Mouse (Mus musculus): Measurements from ENCODE around the gene Pon2.
"Not testable (repeated sequence)": the region's sequence is repeated elsewhere in the genome, so short reads cannot be mapped to it uniquely, and the experiment has no call there.

Pon2 gene

DNA sequence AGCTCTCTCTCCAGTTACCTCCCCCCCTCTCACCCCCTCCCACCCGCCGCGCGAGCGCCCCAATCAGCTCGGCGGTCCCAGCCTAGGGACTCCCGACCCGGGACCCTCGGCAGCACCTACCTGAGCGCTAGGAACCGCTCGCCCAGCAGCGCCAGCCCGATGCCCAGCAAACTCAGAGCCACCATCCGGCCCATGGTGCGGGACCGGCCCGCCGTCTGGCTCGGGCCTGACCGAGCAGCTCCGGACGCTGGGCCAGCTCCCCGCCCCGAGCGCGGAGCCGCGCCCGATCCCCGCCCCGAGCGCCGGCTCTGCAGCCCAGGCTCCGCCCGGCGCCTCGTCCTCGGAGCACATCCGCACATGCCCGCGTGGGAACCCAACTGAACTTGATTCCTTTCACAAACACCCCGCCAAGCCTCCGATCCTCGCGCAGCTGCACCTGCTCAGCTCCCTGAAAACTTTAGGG, at the start of gene Pon2:
TSS of gene Pon2 (minus strand) at position 364 of the 463 bp plus-strand sequence.
- DNase-seq = peak; percentile 90

DNA sequence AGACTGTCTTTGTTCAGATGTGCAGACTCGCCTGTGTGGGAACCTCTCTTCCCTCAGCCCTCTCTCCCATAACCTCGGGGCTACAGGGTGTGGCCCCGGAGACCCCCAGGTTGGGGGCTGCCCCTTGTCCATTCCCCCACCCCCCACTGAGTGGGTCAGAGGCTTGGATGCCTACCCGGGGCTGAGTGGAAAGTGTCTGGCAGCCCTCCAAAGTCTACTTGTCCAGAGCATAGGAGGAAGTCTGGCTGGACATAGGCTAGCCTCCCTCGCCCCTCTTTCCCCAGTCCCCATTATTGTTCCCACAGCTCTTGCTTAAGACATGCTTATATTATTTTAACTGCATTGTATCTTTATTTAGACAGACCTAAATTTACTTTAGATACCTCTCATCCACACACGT, 46.0 kb upstream of the Pon2 start:
- DNase-seq = peak; percentile 6

DNA sequence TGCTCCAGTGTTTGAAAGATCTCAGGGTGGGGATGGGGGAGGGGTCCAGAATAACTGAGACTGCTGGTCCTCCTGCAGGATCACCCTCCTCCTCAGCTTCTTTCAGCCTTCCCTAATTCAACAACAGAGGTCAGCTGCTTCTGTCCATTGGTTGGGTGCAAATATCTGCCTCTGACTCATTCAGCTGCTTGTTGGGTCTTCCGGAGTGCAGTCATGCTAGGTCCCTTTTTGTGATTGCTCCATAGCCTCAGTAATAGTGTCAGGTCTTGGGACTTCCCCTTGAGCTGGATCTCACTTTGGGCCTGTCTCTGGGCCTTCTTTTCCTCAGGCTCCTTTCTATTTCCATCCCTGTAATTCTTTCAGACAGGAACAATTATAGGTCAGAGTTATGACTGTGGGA, 41.0 kb upstream of the Pon2 start:
- DNase-seq = not testable (repeated sequence)

DNA sequence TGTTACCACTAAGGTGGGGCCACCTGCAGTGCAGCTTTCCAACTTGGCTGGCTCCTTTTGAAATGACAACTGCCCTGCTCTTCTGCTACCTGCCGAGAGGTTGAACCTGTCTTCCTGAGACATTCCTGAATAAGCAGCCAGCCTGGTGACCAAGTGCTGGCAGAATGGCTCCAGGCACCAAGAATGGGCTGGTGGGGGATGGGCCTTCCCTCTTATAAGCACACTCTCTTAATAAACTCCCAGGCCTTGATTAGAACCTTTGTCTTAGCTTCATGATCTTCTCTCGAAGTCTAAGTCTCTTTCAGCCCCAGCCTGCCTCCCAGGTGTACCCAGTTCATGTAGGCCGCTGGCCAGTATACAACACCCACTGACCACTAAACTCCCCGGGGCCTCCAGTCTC, 40.5 kb upstream of the Pon2 start:
- not testable (repeated sequence) for DNase-seq

DNA sequence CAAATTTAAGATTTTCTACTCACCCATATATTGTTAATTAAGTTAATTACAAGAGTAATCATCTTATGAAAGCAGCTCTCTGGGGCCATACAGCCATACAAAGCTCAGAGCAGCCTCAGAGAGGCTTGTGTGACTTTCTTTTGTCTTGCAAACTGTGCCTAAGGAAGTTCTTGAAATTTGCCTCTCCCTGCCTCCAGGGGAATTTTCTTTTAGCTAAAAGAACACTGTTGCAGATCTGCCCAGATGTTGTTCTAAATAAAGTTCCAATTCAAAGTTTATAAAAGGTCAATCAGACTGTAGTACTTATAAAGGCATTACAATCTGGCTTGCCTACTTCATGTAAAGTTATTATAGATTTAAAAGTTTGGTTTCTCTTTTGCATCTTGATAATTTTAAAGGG, 37.8 kb upstream of the Pon2 start:
- DNase-seq = not testable (repeated sequence)

DNA sequence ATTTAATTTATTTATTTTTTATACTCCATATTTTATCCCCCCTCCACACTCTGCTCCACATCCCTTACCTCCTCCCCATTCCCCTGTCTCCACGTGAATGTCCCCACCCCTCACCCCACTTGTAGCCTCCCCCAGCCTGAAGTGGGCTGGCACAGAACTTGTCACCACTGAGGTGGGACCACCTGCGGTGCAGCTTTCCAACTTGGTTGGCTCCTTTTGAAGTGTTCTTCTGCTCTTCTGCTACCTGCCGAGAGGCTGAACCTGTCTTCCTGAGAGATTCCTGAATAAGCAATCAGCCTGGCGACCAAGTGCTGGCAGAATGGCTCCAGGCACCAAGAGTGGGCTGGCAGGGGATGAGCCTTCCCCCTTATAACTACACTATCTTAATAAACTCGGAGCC, 35.8 kb upstream of the Pon2 start:
- no peak for DNase-seq

DNA sequence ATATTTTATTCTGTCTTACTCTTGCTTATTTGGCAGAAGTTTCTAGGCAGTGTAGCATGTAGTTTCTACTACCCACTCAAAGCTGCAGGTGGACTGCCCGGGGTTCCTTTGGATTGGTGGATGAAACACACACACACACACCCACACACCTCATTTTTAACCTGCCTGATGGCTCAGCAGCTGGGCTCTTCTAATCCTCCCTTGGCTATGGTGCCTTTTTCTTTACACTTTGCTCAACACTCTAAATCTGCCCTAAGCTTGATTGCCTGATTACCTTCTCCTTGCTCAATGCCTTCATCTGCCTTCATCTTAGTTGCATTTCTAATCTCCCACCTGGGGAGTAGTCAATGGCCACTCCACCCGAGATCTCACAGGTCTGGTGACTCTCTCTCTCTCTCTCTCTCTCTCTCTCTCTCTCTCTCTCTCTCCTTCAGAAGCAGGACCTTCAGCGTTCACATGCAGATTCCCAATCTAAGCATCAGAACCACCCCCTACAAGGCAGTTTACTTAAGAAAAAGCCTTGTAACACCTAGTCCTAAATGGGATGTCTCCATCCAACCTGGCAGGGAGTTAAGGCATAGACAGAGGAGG, 34.4 kb upstream of the Pon2 start:
- no peak for DNase-seq

DNA sequence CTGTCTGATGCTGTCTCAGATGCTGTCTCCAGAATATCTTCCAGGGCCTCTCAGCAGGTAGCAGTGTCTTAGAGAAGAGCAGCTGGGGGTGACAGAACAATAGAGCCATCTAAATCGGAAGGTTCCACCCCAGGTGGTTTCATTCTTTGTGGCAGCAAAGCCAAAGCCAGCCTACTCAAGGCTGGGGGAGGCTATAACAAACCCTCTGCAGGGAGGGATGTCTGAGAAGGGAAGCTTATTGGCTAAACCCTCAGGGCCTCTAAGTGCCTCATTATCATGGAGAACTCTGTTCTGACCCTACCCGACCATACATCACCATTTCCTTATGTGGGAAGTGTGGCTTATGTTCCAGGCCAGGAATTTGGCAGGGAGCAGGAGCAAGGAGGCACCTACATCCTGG, 26.9 kb upstream of the Pon2 start:
- no peak for DNase-seq

DNA sequence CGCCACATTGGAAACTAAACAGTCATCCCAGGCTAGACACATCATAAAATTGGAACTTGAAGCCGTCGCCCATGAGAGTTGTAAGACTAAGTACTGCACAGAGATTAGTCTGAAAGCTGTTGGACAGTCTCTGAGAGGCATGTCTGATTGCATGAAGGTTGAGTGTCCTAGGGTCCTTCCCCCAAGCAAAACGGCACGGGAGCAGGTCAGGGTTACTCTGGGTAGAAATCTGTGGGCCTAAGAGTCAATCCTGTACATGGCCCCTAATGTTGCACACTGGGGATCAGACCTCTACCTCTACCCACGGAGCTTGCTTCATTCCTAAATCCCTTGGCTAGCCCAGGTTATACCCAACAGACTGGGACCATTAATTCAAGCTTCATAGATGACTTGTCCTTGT, 25.8 kb upstream of the Pon2 start:
- not testable (repeated sequence) for DNase-seq

DNA sequence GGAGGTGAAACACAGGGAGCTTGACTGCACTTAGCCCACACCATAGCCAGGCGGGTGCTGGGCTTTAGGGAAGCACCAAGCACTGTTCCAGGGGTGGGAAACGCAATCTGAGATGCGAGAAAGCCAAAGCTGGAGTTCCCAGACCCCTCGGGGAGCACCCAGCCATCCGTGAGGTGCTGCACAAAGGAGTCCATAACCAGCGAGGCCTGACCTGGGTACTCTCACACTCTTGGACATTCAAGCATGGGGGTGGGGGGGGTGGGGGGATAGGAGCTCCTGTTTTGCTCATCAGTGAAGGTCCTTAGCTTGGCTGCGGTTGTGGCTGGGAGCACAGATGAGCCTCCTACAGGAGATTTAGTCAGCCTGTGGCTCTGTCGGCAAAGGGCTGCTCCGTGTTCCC, 18.4 kb upstream of the Pon2 start:
- no peak for DNase-seq

DNA sequence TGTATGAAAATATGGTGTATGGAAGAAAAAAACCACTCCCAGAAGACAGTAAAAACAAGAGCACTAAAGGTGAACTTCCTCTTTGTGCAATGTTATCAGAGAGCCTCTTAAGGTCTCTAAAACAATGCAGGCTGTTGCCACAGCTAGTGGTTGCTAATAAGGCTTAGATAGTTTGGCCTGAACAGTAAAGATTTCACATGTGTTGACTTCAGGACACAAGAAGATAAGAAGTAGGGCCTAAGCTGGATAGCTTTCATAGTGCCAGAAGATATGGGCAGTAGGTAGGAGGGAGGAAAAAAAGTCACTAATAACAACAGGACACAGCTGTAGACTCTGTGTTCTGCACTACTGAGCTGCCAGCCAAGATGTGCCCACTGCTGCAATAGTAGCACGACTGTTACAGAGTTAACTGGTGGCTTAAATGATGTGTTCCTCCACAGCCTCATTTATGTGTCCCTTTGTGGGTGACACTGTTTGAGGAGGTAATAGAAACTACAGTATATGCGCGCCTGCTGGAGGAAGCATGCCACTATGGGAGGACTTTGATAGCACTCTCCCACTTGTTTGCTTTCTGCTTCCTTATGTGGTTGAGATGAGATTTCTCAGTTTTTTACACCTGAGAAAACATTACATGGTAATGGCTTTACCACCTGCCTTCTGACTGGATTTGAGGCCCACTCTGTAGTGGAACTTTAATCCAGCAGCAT, 17.0 kb upstream of the Pon2 start:
- DNase-seq = no peak

DNA sequence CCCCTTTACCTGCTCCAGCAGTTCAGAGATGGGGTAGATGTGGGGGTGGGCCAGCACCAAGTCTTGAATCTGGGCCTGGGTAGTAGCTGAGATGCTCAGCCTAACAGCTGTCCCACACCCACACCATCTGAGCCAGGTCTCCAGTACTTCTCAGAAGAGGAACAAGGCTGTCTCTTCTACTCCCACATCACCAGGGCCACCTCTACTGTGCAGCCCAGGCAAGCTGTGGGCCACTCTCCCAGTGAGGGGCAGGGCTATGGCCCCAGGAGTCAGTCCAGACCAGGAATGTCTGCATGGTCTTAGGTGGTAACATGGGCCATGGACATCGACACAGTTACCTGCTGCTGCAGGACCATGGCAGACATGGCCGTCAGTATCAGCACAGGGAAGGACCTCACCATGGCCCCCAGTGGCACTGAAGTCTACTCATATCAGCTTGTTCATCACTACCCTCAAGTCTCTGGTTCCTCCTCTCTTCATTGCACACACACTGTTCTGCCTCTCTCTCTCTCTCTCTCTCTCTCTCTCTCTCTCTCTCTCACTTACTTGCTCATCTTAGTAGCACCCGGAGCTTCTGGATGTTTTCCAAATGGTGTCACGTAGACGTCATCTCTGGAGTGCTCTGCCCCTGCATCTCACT, 15.8 kb upstream of the Pon2 start:
- DNase-seq = no peak

DNA sequence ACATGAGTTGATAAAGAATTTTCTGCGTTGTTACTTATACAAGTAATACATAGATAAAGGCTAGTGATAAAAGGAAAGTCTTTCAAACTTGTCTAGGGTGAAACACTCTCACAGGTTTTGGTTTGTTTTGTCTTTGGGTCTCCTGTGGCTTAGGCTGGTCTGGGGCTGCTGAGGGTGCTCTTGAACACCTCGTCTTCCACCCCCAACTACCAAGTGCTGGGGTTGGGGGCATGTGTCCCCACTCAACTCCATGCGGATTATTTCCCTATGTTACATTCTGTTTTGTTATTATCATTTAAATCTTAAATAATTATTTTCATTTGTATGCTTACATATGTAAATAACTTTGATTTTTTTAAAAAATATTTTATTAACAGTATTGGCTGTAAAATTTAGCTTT, 12.2 kb upstream of the Pon2 start:
- DNase-seq = no peak

DNA sequence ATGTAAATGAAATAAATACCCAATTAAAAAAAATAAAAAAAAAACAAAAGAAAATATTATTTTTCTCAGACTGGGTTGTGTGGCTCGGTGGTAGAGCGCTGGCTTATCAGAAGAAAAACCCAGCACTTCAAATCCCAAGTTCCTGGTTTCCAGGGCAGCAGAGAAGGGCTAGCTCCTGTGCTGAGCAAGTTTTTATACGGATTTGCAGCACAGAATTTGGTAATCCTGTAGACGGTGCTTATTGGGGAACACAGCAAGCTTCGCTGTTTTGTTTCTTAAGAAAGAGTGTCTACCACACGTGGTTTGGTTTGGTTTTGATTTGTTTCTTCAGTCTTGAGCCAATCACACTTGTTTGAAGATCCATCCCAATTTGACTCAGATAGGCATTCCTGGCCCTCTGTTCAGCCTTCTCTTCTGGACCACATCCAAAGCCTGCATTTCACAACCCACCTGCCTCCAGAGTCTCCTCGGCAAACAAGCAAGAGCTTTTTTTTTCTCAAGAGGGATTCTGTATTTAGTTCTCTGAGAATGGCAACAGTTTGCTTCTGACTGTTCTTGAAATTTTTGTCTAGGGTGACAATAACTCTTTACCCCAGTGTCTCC, 11.4 kb upstream of the Pon2 start:
- DNase-seq = peak; percentile 58

DNA sequence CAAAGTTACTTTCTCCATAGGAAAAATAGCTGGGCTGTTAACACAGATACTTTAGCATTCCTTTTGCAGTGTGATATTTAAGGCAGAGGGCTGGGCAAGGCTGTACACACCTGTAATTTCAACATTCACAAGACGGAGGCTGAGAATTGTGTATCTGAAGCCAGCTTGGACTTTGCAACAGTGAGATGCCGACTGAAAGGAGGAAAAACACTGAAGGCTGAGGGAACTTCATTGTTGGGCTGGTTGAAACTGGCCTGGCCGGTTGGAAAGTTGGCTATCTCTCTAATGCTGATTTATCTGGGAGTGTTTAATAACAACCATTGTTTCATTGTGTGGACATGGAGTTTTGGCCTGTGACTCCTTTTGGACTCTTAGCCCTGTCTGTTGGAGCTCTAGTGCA, 7.7 kb upstream of the Pon2 start:
- no peak for DNase-seq

DNA sequence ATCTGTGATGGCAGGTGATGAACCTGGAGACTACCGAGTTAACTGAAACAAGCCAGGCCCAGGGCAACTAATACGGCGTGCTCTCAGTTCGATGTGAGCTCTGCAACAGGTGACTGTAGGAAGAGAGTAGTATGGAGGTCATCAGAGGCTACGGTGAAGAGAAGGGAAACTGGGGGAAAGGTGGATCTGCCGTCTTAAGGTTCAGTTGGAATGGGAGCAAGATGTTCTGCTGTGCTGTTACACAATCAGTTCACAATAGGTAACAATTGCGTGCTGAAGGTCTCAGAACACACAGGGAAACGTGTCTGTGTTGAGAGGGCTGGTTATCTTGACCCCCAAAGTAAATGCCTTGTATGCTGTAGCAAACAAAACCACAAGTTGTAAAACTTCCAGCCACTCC, 6.7 kb upstream of the Pon2 start:
- no peak for DNase-seq

DNA sequence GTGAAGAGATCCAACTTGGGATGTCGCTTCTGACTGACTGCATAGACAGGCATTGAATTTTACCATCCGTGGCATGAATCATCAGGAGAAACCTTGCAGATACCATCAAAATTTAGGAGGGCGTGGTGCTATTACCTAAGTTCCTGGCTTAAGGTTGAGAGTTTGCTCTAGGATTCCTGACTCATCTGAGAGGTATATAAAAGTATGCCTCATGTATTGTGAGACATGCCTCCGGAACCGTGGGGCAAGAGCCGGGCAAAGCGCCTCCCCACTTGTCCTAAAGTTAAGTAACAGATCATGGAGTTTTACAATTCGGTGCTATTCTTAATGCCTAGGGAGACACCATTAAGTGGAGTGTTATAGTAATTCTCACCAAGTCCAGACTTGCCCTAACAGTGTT, 2.4 kb upstream of the Pon2 start:
- DNase-seq = no peak

DNA sequence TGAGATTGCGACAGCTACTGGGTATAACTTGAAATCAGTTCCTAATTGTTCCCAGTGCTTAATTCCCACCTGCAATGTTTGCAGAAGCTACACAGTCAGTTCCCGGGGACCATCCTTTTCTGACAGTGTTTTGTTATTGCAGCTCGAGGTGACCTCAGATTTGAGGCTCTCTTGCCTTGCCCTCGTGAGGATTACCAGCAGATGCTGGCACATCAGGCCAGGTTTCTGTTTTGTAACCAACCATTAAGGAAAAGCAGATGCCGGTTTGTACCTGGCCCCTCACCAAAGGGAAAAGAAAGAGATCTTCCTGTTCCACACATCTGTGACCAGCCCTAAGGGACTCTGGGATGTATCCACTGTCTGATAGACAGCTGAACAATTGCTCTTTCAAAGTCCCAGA, 1.3 kb upstream of the Pon2 start:
- no peak for DNase-seq

DNA sequence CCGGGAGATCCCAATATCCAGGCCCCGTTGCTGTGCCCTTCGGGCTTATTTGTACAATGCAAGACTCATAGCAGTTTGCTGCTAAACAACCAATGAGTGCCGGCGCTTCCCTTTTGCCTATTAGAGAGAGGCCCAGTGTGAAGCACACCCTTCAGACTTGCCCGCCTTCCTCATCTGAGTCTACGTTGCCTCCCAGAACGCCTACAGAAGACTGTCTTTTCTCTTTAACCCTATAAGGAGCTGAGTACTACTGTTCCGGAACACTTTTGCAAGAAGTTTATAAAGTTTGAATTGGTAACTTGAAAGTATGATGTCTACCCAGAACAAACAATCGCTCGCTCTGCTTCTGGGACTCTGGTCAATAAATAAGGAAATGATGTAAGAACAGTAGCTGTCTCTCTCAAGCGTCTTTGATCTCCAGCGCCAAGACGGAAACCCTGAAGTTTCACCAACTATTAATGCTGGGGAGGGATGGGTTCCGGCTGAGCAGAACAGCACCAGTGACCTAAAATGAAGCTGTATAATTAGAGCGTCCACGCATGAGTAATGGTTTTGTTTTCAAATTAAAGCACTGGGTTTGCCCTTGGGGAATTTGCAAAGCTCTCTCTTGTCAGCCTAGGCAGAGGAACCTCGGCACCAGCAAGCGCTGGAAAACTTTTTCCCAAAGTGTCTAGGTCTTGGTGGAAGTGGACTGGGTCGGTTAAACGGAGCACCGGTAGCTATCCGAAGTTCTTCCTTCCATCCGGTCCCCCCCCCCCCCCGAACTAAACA, 749 bp downstream of the Pon2 start:
- peak; percentile 79 for DNase-seq

DNA sequence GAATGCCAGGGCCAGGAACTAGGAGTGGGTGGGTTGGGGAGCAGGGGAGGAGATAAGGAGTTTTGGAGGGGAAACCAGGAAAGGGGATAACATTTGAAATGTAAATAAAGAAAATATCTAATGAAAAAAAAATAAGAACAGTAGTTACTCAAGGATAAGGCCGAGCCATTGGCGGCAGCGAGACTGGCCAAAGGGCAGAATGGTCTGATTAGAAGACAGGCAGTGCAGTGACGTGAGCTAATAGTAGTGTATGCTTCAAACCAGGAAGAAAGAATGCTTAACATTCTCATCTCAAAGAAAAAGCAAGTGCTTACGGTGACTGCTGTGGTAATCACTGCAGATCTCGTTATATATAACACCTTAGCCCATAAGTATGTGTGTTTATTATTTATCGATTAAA, 2.2 kb downstream of the Pon2 start:
- DNase-seq = no peak

DNA sequence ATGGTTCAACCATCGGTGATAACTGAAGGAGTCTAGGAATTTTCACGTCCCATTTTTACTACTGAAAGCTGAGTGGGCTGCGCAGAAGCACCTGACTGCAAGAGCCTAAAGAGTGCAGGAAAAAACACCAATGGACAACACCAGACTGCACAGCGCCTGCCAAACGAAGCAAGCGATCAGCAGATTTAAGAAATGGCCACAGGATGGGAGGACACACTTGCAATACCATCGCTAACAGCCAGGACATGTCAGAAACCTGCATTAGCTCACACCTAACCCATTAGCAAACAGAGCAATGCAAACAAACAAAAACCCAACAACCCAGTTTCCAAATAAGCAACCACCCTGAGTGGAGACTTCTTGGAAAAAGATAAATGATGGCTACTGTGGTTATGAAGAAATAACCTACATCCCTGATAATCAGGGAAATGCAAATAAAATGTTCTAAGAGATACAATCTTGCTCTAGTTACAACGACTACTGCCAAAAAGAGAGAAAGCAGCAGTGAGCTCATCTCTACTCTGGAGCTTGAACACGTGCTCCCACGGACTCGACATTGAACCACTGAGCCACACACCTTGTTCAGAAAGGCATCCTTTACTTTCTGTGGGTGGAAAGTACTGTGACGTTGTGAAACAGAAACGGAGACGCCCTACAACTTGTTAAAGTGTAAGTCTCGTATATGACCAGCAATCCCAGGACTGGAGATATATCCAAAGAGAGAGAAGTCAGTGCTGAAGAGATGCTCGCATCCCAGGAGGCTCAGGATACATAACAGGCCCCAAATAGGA, 3.4 kb downstream of the Pon2 start:
- DNase-seq = no peak

DNA sequence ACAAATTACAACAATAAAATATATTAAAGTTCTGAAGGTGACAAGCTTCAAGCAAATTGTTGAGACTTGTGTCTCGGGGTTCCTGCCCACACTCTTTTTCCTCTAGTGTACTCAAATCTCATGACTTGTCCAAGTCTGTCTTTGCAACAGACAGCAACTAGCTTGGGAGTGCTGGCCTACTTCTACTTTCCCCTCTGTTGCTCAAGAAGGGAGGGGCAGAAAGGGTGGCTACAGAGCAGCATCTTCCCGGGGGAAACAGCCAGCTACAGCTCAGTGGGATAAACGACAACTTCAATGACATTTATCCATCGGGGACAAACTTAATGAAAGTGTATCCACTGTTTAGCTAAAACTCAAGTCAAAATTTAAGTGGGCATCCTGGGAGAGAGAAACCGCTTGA, 5.4 kb downstream of the Pon2 start:
- DNase-seq = no peak

Measured in lung, postnatal 10 days (tissue).